Mouse (Mus musculus): Measurements from ENCODE around the gene Ahdc1. TPM values are rescaled to one million over a fixed set of nuclear protein-coding genes. Genes with fewer than 3 reads are reported as not detected.

The Ahdc1 gene
- total RNA-seq, 2 experiments from 2014 or later = 36.3 to 38.5 TPM

- DNase-seq = peak; percentile 63 to 73
Measured at GRCm38 (mm10) chr4:133039116-133039819, 28.2 kb downstream of the Ahdc1 start.

GRCm38 (mm10) chr4:133039832-133040231 lies 28.8 kb downstream of the Ahdc1 start:
- peak in 1 of 2 experiments; percentile 49 for DNase-seq

DNA sequence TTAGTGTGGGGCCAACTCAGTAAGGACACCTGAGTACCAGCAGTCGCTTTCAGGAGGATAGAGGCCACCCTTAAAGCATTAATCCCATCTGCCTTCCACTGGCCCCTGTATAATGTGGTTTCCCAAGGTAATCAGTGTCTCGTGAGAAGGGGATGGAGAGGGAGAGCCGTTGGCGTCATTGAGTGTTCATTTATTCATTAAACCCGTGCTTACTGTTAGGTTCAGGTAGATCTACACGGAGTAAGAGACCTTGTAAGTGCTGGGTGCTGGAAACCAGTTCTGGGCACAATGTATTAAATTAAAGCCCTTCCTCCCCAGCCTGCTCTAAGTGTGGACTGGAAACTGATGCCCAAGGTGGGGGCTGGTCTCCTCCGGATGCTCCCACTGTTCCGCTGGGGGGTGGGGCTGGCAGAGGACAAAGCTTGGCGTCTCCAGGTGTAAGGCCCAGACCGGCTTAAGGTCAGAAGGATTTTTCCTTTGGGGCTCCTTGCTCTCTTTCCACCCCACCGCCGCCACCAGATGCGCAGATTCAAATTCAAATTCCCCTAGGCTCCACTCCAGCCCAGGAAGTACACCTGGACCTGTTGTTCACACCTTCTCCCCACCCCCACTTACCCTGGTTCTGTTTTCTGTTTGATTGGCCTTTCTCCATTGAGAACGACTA lies 29.3 kb downstream of the Ahdc1 start:
- no peak for DNase-seq

- DNase-seq = no peak
Measured at GRCm38 (mm10) chr4:133042244-133042643, 31.2 kb downstream of the Ahdc1 start.

DNA sequence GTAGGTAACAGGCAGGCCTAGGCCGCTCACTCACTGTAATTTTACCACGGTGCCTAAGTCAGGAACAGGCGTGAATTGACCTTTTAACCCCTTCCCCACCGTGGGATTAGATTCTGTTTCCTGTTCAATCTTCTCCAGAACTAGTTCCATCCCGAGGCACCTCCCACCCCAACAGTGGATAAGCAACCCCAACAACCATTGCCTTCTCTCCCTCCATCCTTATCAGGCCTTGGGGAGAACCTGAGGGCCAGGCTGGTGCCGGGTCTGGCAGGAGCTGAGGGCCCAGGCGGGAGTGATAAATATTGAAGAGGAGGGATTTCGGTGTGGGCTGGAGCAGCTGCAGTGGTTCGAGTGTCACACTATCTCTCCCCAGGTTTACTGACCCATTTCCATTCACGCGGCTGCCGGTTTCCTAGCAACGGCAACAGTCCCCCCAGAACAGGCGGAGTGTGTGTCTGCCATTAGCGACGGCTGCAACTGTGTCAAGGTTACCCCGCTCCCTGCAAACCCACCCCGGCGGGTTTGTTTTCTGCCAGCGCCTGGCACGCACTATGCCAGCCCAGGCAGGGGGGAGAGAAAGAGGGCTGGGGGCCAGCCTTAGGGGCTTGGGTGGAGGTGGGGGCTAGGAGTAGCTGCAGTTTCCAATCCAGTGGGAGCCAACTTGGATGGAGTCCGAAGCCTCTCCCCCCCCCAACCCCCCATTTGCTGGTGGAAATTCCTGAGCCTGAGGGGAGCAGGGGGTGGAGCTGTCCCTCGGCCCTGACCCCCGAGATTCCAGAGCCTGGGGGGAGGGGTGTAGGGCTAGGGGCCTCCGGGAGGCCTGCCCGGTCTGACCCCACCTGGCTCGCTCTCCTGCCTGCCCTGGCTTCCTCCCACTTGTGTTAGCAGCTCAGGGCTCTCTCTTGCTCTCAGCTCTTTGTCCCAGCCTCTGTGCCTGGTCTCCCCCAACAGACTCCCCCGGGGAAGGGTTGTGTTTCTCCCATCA lies 31.9 kb downstream of the Ahdc1 start:
- peak; percentile 56 to 57 for DNase-seq

- peak; percentile 85 to 90 for DNase-seq
Measured at GRCm38 (mm10) chr4:133043798-133044646, 33.0 kb downstream of the Ahdc1 start.

DNA sequence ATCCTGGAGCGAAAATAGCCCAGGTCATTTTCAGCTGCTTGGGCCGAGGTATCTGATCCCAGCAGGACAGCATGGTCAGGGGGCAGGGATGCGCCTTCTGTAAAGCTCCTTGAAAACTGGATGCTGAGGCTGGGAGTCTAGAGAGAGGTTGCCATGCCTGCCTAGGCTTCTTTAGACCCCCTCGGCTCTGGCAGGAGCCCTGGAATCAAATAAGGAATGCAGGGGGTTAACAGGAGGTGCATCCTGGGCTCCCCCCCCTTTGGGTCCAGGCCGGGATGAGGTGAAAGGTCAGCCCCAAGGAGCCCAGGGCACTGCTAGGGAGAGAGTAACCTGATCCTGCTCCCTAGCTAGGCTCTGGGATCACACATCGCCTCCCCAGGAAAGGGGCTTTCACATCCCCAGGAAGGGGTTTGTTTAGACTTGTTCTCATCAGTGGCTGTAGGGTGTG lies 33.6 kb downstream of the Ahdc1 start:
- no peak for DNase-seq

DNA sequence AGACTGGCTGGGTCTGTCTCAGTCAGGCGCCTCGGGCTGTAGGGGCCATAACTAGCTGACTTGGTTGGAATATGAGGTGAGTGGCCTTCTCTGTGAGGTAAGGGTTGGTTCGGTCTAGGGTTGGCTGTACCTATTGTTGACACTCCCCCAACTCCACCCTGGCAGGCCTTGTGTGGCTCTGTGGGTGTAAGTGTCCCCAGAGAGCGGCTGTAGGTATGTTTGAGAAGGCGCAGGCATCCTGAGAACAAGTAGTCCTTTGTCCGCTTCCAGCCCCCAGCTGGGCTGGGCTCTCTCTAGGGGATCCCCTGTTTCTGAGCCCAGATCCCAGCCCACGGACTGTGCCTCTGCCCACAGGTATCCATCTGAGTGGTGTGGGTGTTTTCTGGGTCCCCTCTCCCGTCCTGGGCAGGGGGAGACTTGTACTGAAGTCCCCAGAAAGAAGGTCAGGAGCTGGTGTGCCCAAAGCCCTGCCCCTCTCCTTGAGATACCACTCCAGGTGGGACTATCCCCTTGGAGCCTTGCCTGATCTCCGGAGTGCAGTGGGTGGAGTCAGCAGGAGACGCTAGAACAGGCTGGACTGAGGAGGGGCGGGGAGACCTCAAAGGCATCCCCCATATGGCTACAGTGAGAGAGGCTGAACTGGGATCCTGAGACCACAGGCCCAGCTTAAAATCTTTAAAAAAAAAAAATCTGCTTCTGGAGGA lies 34.9 kb downstream of the Ahdc1 start:
- peak in 1 of 2 experiments; percentile 45 for DNase-seq

DNA sequence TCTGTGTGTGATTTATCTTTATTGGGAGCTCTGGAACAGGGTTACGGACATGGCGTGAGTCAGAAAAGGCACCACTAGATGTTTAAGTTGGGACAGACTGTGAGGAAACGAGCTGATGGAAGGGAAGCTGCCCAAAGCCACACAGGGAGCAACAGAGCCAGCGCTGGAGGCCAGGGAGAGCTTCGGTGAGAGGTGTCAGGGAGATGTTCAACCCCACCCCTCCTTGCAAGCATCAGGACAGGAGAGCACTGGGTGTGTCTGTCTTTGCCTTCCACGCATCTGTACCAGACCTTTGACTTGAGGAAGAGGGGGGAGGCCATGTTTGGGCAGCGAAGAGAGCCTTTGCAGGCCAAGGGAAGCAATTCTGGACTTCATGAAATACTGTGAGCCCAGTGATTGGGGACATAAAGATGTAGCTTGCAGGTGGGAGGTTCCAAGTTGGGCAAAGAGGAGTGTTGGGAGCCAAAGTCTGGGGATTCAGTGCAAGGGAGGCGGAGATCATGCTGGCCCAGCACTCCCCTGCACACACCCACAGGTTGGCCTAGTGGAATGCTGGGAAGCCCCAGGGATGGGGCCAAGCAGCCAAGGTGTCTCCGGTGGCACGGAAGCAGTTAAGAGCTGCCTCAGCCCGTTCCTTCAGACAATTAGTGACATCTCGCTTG lies 35.8 kb downstream of the Ahdc1 start:
- DNase-seq = no peak

- DNase-seq = no peak
Measured at GRCm38 (mm10) chr4:133047353-133048105, 36.5 kb downstream of the Ahdc1 start.

- DNase-seq = peak; percentile 58 to 59
Measured at GRCm38 (mm10) chr4:133049071-133049920, 38.2 kb downstream of the Ahdc1 start.

GRCm38 (mm10) chr4:133050196-133050836 lies 39.3 kb downstream of the Ahdc1 start:
- DNase-seq = peak; percentile 69 to 73

GRCm38 (mm10) chr4:133050837-133051549 lies 39.9 kb downstream of the Ahdc1 start:
- DNase-seq = no peak

DNA sequence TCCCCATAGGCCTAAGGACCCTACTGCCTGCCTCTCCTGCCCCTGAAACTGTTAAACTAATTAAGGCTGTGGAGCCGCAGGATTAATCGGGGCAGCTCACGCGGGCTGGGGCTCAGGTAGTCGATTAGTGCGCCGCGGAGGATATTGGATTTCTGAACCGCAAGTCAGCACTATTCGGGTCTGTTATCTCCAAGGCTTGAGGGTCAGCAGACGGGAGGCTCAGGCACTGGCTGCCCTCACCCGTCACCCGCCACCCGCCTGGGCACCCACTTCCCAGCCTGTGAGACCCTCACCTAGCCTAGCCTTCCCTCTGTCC lies 40.4 kb downstream of the Ahdc1 start:
- DNase-seq = no peak

DNA sequence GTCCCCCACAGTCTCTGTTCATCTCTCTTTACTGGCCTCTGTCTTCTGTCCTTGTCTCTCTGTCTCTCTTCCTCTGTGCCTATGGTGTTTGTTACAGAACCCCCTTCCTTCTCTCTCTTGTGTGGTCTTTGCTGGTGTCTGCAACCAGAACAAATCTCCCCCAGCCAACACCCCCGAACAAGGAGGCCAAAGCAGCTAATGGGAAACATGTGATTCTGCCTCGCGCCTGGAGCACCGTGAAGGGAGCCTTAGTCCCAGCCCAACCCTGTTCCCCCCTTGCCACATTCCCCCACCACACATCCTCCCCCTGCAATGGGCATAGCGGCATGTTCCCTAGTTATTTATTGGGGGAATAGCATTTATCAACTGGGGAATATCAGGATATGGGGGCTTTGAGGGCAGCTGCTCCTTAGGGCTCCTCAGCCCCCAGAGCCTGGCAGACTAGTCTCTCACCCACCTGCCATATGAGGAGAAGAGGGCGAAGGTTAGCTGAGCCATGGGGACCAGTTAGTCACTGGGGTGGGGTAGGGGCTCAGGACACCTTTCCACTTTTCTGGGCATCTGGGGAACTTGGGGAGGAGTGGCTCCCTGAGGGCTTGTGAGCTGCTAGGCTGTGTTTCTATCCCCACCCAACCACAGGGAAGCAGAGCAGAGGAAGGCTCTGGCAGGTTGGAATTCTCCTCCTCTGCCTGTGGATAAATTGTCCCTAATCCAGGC lies 41.1 kb downstream of the Ahdc1 start:
- DNase-seq = no peak

DNA sequence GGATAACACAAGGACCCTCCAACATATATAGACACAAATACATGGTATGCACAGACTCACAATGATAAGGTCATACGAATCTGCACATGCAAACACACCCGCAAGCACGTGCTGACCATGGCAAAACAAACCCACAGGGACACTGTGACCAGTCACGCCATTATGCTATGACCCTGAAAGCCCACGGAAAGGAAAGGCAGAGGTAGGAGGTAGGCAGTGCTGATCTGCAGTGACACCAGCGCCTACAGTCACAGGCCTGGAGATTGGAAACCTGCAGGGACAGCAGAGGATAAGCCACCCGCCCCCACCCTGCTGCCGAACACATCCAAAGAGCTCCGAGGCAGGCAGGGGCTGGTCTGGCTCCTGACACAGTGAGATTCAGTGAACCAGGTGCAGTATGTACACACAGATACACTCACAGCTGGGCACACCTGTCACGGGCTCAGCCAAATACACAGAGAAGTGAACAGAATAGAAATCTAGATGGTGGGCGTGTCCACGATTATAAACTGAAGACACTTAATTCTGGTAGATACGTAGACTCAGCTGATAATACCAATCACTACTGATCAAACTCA lies 42.0 kb downstream of the Ahdc1 start:
- no peak for DNase-seq

All from heart, adult 18-20 months (tissue).